Mouse (Mus musculus): ENCODE results near the gene Lypd6b. TPM values are rescaled to one million over a fixed set of nuclear protein-coding genes. Genes with fewer than 3 reads are reported as not detected.

The Lypd6b gene
- total and polyA plus RNA-seq, 3 experiments, result 0.16 TPM; not detected in 2

GRCm38 (mm10) chr2:49838611-49839010, 51.1 kb downstream of the Lypd6b start:
- H3K4me1 ChIP-seq (ENCODE audit: insufficient read depth, low read depth, low read length), result no peaks in the 10 kb centered on the region
- no peaks in the 10 kb centered on the region for H3K36me3 ChIP-seq (replicated peaks)
- no peak overlapping the region for H3K4me3 ChIP-seq (ENCODE audit: low read depth, low read length)
- H3K27me3 ChIP-seq (ENCODE audit: insufficient read depth, low read length), result no peaks in the 10 kb centered on the region
- no peak for TF ChIP-seq TAL1 (conservative IDR thresholded peaks at IDR 0.05; ENCODE audit: low read depth, low read length)
- TF ChIP-seq POLR2AphosphoS5 (IDR thresholded peaks at IDR 0.05; ENCODE audit: insufficient replicate concordance, low read depth, low read length), result no peak
- TF ChIP-seq CTCF (IDR thresholded peaks at IDR 0.05; ENCODE audit: low read depth, low read length), result no peak
- TF ChIP-seq GATA1 (IDR thresholded peaks at IDR 0.05; ENCODE audit: borderline replicate concordance, low read length), result no peak
- no peak for TF ChIP-seq GATA2 (IDR thresholded peaks at IDR 0.05; ENCODE audit: borderline replicate concordance, low read depth, low read length)
- no peak for ATAC-seq (ENCODE audit: extremely low read depth, insufficient number of reproducible peaks, low FRiP score, poor library complexity, severe bottlenecking)
- H3K9me3 ChIP-seq (replicated peaks), result peaks cover 13% of the 10 kb centered on the region
- no peak for DNase-seq (ENCODE audit: low spot score)

- TF ChIP-seq TAL1 (conservative IDR thresholded peaks at IDR 0.05; ENCODE audit: low read depth, low read length) (no peak), GATA1 (IDR thresholded peaks at IDR 0.05; ENCODE audit: borderline replicate concordance, low read length) (no peak), CTCF (IDR thresholded peaks at IDR 0.05; ENCODE audit: low read depth, low read length) (no peak), POLR2AphosphoS5 (IDR thresholded peaks at IDR 0.05; ENCODE audit: insufficient replicate concordance, low read depth, low read length) (no peak), GATA2 (IDR thresholded peaks at IDR 0.05; ENCODE audit: borderline replicate concordance, low read depth, low read length) (no peak)
- DNase-seq (ENCODE audit: low spot score) (no peak), ATAC-seq (ENCODE audit: extremely low read depth, insufficient number of reproducible peaks, low FRiP score, poor library complexity, severe bottlenecking) (no peak)
- peaks cover 19% of the 10 kb centered on the region for H3K9me3 ChIP-seq (replicated peaks)
- H3K36me3 ChIP-seq (replicated peaks), result no peaks in the 10 kb centered on the region
- H3K27me3 ChIP-seq (ENCODE audit: insufficient read depth, low read length), result no peaks in the 10 kb centered on the region
- no peak overlapping the region for H3K4me3 ChIP-seq (ENCODE audit: low read depth, low read length)
- H3K4me1 ChIP-seq (ENCODE audit: insufficient read depth, low read depth, low read length), result no peaks in the 10 kb centered on the region
Observed at GRCm38 (mm10) chr2:49840573-49840972, 53.1 kb downstream of the Lypd6b start.

- no peaks in the 10 kb centered on the region for H3K36me3 ChIP-seq (replicated peaks)
- H3K9me3 ChIP-seq (replicated peaks), result peaks cover 19% of the 10 kb centered on the region
- H3K27me3 ChIP-seq (ENCODE audit: insufficient read depth, low read length), result no peaks in the 10 kb centered on the region
- ATAC-seq (ENCODE audit: extremely low read depth, insufficient number of reproducible peaks, low FRiP score, poor library complexity, severe bottlenecking) (no peak), DNase-seq (ENCODE audit: low spot score) (no peak)
- TF ChIP-seq CTCF (IDR thresholded peaks at IDR 0.05; ENCODE audit: low read depth, low read length) (no peak), GATA2 (IDR thresholded peaks at IDR 0.05; ENCODE audit: borderline replicate concordance, low read depth, low read length) (no peak), GATA1 (IDR thresholded peaks at IDR 0.05; ENCODE audit: borderline replicate concordance, low read length) (no peak), TAL1 (conservative IDR thresholded peaks at IDR 0.05; ENCODE audit: low read depth, low read length) (no peak), POLR2AphosphoS5 (IDR thresholded peaks at IDR 0.05; ENCODE audit: insufficient replicate concordance, low read depth, low read length) (no peak)
- no peak overlapping the region for H3K4me3 ChIP-seq (ENCODE audit: low read depth, low read length)
- H3K4me1 ChIP-seq (ENCODE audit: insufficient read depth, low read depth, low read length), result no peaks in the 10 kb centered on the region
Observed at GRCm38 (mm10) chr2:49841089-49841488, 53.6 kb downstream of the Lypd6b start.

GRCm38 (mm10) chr2:49845104-49845503, 57.6 kb downstream of the Lypd6b start:
- Histone ChIP-seq H3K4me1 (ENCODE audit: insufficient read depth, low read depth, low read length) (no peaks in the 10 kb centered on the region), H3K4me3 (ENCODE audit: low read depth, low read length) (no peak overlapping the region), H3K27me3 (ENCODE audit: insufficient read depth, low read length) (no peaks in the 10 kb centered on the region), H3K9me3 (replicated peaks) (peaks cover 12% of the 10 kb centered on the region), H3K36me3 (replicated peaks) (no peaks in the 10 kb centered on the region)
- DNase-seq (ENCODE audit: low spot score) (no peak), ATAC-seq (ENCODE audit: extremely low read depth, insufficient number of reproducible peaks, low FRiP score, poor library complexity, severe bottlenecking) (no peak)
- TF ChIP-seq GATA2 (IDR thresholded peaks at IDR 0.05; ENCODE audit: borderline replicate concordance, low read depth, low read length) (no peak), POLR2AphosphoS5 (IDR thresholded peaks at IDR 0.05; ENCODE audit: insufficient replicate concordance, low read depth, low read length) (no peak)

- Histone ChIP-seq H3K36me3 (replicated peaks) (no peaks in the 10 kb centered on the region), H3K4me1 (ENCODE audit: insufficient read depth, low read depth, low read length) (no peaks in the 10 kb centered on the region), H3K4me3 (ENCODE audit: low read depth, low read length) (no peak overlapping the region), H3K27me3 (ENCODE audit: insufficient read depth, low read length) (no peaks in the 10 kb centered on the region), H3K9me3 (replicated peaks) (peaks cover 9% of the 10 kb centered on the region)
- TF ChIP-seq GATA2 (IDR thresholded peaks at IDR 0.05; ENCODE audit: borderline replicate concordance, low read depth, low read length) (no peak), GATA1 (IDR thresholded peaks at IDR 0.05; ENCODE audit: borderline replicate concordance, low read length) (no peak), POLR2AphosphoS5 (IDR thresholded peaks at IDR 0.05; ENCODE audit: insufficient replicate concordance, low read depth, low read length) (no peak), TAL1 (conservative IDR thresholded peaks at IDR 0.05; ENCODE audit: low read depth, low read length) (no peak), CTCF (IDR thresholded peaks at IDR 0.05; ENCODE audit: low read depth, low read length) (no peak)
- DNase-seq (ENCODE audit: low spot score) (no peak), ATAC-seq (ENCODE audit: extremely low read depth, insufficient number of reproducible peaks, low FRiP score, poor library complexity, severe bottlenecking) (no peak)
Observed at GRCm38 (mm10) chr2:49846097-49846496, 58.6 kb downstream of the Lypd6b start.

- ATAC-seq (ENCODE audit: extremely low read depth, insufficient number of reproducible peaks, low FRiP score, poor library complexity, severe bottlenecking) (no peak), DNase-seq (ENCODE audit: low spot score) (no peak)
- Histone ChIP-seq H3K27me3 (ENCODE audit: insufficient read depth, low read length) (no peaks in the 10 kb centered on the region), H3K36me3 (replicated peaks) (no peaks in the 10 kb centered on the region), H3K9me3 (replicated peaks) (peaks cover 9% of the 10 kb centered on the region), H3K4me1 (ENCODE audit: insufficient read depth, low read depth, low read length) (no peaks in the 10 kb centered on the region), H3K4me3 (ENCODE audit: low read depth, low read length) (no peak overlapping the region)
- no peak for TF ChIP-seq GATA2 (IDR thresholded peaks at IDR 0.05; ENCODE audit: borderline replicate concordance, low read depth, low read length)
- no peak for TF ChIP-seq TAL1 (conservative IDR thresholded peaks at IDR 0.05; ENCODE audit: low read depth, low read length)
Observed at GRCm38 (mm10) chr2:49846880-49847279, 59.4 kb downstream of the Lypd6b start.

- DNase-seq (ENCODE audit: low spot score) (no peak), ATAC-seq (ENCODE audit: extremely low read depth, insufficient number of reproducible peaks, low FRiP score, poor library complexity, severe bottlenecking) (no peak)
- Histone ChIP-seq H3K27me3 (ENCODE audit: insufficient read depth, low read length) (no peaks in the 10 kb centered on the region), H3K36me3 (replicated peaks) (no peaks in the 10 kb centered on the region), H3K4me1 (ENCODE audit: insufficient read depth, low read depth, low read length) (no peaks in the 10 kb centered on the region), H3K4me3 (ENCODE audit: low read depth, low read length) (no peak overlapping the region), H3K9me3 (replicated peaks) (peaks cover 8% of the 10 kb centered on the region)
- TF ChIP-seq POLR2AphosphoS5 (IDR thresholded peaks at IDR 0.05; ENCODE audit: insufficient replicate concordance, low read depth, low read length), result no peak
- no peak for TF ChIP-seq GATA1 (IDR thresholded peaks at IDR 0.05; ENCODE audit: borderline replicate concordance, low read length)
- TF ChIP-seq CTCF (IDR thresholded peaks at IDR 0.05; ENCODE audit: low read depth, low read length), result no peak
- no peak for TF ChIP-seq GATA2 (IDR thresholded peaks at IDR 0.05; ENCODE audit: borderline replicate concordance, low read depth, low read length)
- TF ChIP-seq TAL1 (conservative IDR thresholded peaks at IDR 0.05; ENCODE audit: low read depth, low read length), result no peak
Observed at GRCm38 (mm10) chr2:49847831-49848230, 60.3 kb downstream of the Lypd6b start.

Measured in G1E (cell line).